Mouse (Mus musculus): Measurements from ENCODE around the gene Dusp14.

Gene Dusp14

GRCm38 (mm10) chr11:84069034-84069370 lies at the start of gene Dusp14:
Gene Dusp14 (minus strand): TSS chr11:84069261.
- DNase-seq (ENCODE audit: low spot score): no peak

- no peak for DNase-seq (ENCODE audit: low spot score)
Observed at GRCm38 (mm10) chr11:84117431-84117830, 48.4 kb upstream of the Dusp14 start.

GRCm38 (mm10) chr11:84116221-84116620 lies 47.2 kb upstream of the Dusp14 start:
- DNase-seq (ENCODE audit: low spot score): no peak

- no peak for DNase-seq (ENCODE audit: low spot score)
Observed at GRCm38 (mm10) chr11:84115646-84116045, 46.6 kb upstream of the Dusp14 start.

GRCm38 (mm10) chr11:84113623-84114022 lies 44.6 kb upstream of the Dusp14 start:
- DNase-seq (ENCODE audit: low spot score): no peak

GRCm38 (mm10) chr11:84107137-84107536 lies 38.1 kb upstream of the Dusp14 start:
- no peak for DNase-seq (ENCODE audit: low spot score)

- DNase-seq (ENCODE audit: low spot score): no peak
Observed at GRCm38 (mm10) chr11:84104036-84104435, 35.0 kb upstream of the Dusp14 start.

GRCm38 (mm10) chr11:84101182-84101581 lies 32.1 kb upstream of the Dusp14 start:
- DNase-seq (ENCODE audit: low spot score): no peak

- no peak for DNase-seq (ENCODE audit: low spot score)
Observed at GRCm38 (mm10) chr11:84097251-84097998, 28.4 kb upstream of the Dusp14 start.

- no peak for DNase-seq (ENCODE audit: low spot score)
Observed at GRCm38 (mm10) chr11:84095084-84095483, 26.0 kb upstream of the Dusp14 start.

- DNase-seq (ENCODE audit: low spot score): no peak
Observed at GRCm38 (mm10) chr11:84090572-84090971, 21.5 kb upstream of the Dusp14 start.

- DNase-seq (ENCODE audit: low spot score): no peak
Observed at GRCm38 (mm10) chr11:84081901-84082300, 12.8 kb upstream of the Dusp14 start.

GRCm38 (mm10) chr11:84080327-84080726 lies 11.3 kb upstream of the Dusp14 start:
- DNase-seq (ENCODE audit: low spot score): no peak

- DNase-seq (ENCODE audit: low spot score): no peak
Observed at GRCm38 (mm10) chr11:84079887-84080286, 10.8 kb upstream of the Dusp14 start.

GRCm38 (mm10) chr11:84079361-84079760 lies 10.3 kb upstream of the Dusp14 start:
- no peak for DNase-seq (ENCODE audit: low spot score)

- no peak for DNase-seq (ENCODE audit: low spot score)
Observed at GRCm38 (mm10) chr11:84078601-84079000, 9.5 kb upstream of the Dusp14 start.

GRCm38 (mm10) chr11:84077008-84077407 lies 7.9 kb upstream of the Dusp14 start:
- DNase-seq (ENCODE audit: low spot score): no peak

GRCm38 (mm10) chr11:84073816-84074764 lies 5.0 kb upstream of the Dusp14 start:
- no peak for DNase-seq (ENCODE audit: low spot score)

GRCm38 (mm10) chr11:84072904-84073651 lies 4.0 kb upstream of the Dusp14 start:
- DNase-seq (ENCODE audit: low spot score): no peak

GRCm38 (mm10) chr11:84068191-84069033 lies 649 bp downstream of the Dusp14 start:
- peak; percentile 7 for DNase-seq (ENCODE audit: low spot score)

GRCm38 (mm10) chr11:84067720-84068190 lies 1.3 kb downstream of the Dusp14 start:
- DNase-seq (ENCODE audit: low spot score): no peak

Measured in spleen, adult 12 weeks (tissue).